Mouse (Mus musculus): Measurements from ENCODE around the gene Polr2l.

Gene Polr2l

DNA sequence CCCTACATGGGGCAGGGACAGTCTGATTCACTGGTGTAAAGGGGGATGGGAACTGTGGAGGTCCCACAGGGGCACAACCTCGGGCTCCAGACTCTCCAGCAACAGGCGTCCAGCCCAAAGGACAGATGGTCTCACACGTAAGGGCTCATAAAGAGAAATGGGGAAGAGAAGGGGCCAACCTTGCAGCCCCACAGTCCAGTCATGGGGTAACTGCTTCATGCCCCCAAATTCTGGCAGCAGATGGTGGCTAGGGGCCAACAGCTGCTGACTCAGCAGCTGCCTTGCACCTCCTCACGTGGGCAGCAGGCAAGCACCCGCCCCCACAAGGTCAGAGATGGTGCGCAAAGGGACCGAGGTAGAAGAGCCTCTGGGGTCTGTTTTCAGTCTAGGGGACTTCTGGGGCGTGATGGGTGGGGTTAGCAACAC lies 42.7 kb downstream of the Polr2l start:
- no peak for DNase-seq (ENCODE audit: low spot score)

DNA sequence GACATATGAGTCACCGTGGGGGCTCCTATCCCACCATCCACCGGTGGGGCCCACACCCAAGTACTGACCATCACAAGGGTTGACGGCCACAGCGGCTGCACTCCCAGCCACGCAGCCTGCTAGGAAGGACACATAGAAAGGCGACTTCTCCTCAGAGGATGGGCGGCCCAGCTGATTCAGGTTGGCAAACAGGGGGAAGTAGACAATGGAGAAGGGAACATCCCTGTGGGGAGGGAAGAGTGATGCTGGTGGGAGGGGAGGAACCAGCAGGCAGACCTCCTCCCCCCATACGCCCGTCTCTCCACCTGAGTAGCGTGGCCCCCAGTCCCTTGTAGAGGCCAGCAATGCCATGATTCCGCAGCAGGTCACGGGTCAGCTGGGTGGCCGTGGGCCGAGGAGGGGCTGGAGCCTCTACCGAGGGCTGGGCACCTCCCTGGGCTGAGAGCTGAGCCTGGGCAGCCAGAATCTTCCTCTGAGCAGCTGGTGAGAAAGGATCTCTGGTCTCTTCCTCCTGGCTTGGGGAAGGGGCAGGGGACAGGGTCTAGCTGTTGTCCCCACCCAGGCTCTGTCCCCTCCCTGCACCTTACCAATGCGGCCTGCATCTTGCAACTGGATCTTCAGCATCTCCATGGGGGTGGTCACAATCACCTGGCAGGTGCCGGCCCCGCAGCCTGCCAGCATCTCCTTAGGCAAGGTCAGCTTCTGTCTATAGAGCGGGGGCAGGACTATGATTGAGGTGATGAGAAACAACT lies 43.3 kb downstream of the Polr2l start:
- no peak for DNase-seq (ENCODE audit: low spot score)

DNA sequence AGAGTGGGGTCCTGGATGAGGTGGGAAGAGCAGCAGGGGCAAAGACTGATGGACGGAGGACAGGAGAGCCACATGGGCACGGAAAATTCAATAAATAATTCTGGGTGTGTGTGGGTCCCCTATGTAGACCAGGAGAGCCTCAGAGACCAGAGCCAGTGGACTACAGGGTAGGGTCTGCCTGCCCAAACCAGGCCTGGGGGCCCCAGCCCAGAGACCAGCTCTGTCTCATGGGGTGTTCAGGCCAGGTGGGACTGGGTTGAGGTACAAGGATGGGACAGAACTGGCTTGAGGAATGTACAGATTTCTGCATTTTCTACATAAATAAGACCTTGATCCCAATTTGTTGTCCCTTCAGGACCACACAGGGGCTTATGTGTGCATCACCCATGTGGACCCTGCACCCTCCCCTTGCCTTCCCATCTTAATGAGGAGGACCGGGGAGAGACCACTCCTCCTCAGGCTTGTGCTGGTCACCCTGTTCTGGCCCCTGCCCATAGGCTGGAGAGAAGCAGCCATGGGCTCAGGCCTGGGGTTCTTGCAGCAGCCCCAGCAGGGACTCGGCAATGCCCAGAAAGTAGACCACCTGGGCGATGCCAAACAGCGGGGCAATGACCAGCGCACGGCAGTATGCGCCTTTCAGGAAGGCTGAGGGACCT lies 44.2 kb downstream of the Polr2l start:
- no peak for DNase-seq (ENCODE audit: low spot score)

DNA sequence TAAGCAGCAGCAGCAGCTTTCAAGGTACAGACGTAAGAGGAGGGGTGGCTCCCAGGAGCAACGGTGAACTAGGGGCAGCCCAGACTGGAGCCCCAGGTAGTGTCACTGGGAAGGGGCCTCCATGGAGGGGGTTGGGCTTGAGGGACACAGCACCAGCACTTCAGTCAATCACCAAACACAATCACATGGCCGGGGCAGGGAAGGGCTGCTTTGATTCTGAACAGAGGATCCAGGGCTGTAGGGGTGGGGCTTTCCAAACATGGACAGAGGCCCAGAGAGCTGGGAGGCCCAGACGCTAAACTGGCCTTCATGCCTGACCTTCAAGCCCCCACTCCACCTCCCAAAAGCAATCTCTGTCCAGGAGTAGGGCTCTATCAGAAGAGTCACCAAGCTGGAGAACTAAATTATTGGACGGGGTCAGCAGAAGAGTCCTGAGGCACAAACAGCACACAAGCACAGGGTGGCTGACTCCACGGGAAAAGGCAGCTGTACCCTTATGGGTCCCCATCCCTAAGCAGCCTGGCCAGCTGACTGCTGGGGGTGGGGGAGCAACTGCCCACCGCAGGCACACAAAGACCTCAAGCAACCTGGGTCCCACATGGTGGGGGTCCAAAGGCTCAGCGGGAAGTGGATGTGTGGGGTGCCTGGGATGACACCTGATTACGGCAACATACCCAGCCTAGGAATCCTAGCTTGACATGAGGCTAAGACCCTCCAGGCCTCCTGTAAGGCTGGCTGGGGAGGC lies 44.9 kb downstream of the Polr2l start:
- DNase-seq (ENCODE audit: low spot score): no peak

DNA sequence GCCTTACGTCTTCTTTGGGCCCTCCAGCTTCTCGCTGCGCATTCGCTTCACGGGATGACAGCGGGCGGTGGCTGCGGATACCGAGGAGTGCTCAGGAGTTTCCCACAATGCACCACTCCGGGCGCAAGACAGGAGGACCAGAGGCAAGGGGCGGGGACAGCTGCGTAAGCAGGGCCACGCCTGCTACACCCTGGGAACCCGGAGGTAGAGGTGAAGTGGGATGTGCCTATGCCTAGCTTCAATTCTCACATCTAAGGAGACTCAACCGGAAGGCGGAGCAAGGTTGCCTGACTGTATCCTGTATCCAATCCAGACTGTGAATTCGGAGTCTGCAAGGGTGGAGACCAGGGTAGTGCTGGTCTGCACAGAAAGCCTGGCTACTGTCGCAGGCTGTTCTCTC lies 45.6 kb downstream of the Polr2l start, which contains the start of gene Cend1:
TSS of gene Cend1 (minus strand) at position 182 of the 400 bp plus-strand sequence.
- peak; percentile 83 for DNase-seq (ENCODE audit: low spot score)

DNA sequence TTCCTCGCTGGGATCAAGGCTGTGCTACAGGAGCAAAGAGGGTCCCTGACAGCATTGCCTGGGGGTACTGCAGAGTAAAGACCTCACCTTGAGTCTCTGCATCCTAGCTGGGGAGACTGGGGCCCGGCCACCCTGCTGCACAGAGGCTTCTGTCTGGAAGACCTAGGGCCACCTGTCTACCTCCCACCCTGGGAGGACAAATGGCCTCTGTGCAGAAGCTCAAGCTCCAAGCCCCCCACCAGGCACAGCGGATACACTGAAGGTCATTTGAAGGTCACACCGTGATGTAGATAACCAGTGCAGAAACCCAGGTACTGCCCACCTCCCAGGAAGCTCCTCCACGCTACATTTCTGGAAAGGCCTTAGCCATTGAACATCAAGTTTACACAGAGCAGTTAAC lies 46.2 kb downstream of the Polr2l start:
- DNase-seq (ENCODE audit: low spot score): no peak

DNA sequence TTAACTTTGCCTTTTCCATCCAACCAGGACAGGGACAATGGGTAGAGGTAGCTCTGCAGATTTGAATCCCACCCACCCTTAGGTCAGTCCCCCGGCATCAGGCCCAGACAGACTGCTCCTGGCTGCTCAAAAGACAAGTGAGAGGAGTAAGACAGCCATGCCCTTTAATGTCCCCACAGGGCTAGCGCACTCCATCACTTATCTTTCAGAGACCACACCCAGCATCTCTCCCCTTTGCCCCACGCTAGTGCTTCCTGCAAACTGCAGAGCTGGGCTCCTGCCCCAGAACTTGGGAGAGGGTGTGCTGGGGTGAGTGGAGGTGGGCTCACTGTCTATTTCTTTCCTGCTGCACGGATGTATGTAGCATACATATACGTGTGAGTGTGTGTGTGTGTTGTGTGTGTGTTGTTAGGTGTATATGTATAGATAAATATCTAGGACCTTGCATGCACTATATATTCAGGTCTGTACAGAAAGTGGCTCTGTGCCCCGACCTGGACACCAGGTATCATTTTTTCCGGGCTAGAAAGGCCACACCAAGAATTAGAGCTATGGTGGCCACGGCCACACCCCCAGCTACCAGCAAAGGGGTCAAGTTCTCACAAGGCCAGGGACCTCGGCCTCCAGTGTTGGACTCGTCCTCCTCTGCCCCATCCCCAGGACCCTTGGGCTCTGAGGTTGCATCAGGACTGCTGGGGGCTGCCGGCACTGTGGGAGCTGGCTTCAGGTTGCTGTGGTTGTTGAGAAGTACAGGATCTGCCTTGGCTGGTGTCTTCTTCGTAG lies 47.8 kb downstream of the Polr2l start:
- DNase-seq (ENCODE audit: low spot score): no peak

DNA sequence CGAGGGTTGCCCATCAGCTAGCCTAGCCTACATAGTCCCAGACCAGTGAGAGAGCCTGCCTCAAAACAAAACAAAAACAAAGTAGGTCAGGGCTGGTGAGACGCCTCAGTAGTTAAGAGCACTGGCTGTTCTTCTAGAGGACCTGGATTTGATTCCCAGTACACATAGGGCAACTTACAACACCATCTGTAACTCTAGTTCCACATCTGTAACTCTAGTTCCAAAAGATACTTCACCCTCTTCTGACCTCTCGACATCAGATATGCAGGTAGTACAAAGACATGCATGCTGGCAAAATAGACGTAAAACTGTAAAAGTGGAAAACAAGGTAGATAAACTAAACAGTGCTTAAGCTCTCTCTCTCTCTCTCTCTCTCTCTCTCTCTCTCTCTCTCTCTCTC lies 51.1 kb downstream of the Polr2l start:
- no peak for DNase-seq (ENCODE audit: low spot score)

Data from embryo, embryonic 10.5 days (tissue).